Mouse (Mus musculus) 3134 (cell line): ENCODE results near the gene Pcsk7.

Experiments
- DNase-seq: peaks from one replicate; pipeline ENCODE4 v3.0.0-alpha.2; 2011; ENCODE audit warnings: low spot score; ENCODE audit not compliant: insufficient read length; ENCODE audit errors: extremely low read depth

The Pcsk7 gene

DNA sequence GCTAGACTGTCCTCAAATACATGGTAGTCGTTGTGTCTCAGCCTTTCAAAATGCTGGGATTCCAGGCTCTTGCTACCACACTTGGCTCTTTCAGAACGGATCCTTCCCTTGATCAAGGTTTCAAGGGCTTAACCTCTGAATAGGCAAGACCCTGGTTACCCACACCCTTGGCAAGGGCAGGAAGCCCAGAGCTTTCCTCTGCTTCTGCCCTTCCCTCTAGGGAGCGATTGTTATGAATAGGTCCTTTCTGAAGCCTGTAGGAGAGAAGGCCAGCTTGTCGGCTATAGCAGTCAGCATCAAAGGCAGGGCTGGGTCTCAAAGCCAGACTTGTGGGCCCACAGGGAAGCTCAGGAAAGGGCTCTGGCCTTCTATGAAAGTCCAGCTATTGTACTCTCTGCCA is 52.6 kb downstream of the Pcsk7 start:
- no peak for DNase-seq

DNA sequence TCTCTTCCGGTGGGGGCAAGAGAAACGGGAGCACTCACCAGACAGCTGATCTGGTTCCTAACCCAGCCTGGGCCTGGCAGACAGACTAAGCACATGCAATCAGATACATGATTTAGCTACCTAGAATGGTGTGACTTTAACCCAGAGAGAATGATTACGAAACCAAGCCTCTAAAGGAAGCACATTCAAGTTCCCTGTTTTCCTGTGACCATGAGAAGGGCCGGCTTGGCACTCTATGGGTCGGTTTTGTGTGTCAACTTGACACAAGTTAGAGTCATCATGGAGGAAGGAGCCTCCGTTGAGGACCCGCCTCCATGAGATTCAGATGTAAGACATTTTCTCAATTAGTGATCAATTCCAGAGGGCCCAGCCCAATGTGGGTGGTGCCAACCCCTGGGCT is 53.4 kb downstream of the Pcsk7 start:
- no peak for DNase-seq

DNA sequence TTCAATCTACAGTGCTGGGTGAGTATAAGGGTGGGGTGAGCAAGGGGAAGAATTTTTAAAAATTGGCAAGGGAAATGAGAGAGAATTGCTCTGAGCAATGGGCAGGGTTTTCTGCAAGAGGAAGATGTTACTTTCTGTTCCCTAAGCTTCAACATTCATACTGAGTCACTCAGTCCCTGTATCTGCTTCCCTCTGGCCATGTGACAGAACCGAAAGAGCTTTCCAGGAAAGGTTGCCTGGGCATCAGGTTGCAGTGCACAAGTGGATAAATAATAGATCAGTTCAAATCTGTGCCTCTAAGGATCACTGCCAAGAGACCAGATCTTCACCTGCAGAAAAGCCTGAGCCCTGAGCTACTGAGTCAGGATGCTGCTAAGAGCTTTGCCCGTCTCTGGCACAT is 55.6 kb downstream of the Pcsk7 start:
- DNase-seq = no peak

- no peak for DNase-seq
These were observed 57.3 kb downstream of the Pcsk7 start for GRCm38 (mm10) chr9:45963577-45963976.

DNA sequence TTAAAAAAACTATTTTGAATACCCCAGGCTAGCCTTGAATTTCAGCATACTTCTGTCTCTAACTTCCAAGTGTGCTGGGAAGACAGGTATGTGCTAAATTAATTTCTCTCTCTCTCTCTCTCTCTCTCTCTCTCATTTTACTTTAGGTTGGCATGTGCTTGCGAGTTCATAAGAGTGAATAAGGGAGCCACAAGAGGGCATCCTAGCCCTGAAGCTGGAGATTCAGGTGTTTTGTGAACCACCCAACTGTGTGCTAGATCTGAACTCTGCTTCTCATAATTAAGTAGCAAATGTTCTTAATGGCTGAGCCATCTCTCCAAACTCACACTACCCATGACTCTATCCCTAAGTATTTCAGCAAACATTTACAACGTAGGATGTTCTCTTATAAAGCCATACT is 70.6 kb downstream of the Pcsk7 start:
- no peak for DNase-seq
